Mouse (Mus musculus) adrenal gland, postnatal 4 days (tissue): Measurements from ENCODE around the gene Yy1. TPM values are rescaled to one million over a fixed set of nuclear protein-coding genes. Genes with fewer than 3 reads are reported as not detected.
A peak's percentile ranks its signal among the peaks of the same experiment; 100 is the strongest.
"Not testable (repeated sequence)": the region's sequence is repeated elsewhere in the genome, so short reads cannot be mapped to it uniquely, and the experiment has no call there.

ENCODE experiments used
- DNase-seq, 2 experiments: peaks; one replicate each; pipeline ENCODE4 v3.0.0; 2021 to 2022; ENCODE audit warnings: low spot score in 2 of 2, mixed read lengths in 2 of 2
- total RNA-seq, 2 experiments: library from RNA; stranded (reverse); gene quantifications; 2 replicates each; pipeline ENCODE4 v1.2.3; 2021

Gene Yy1
- total RNA-seq, 2 experiments from 2014 or later: 70.1 to 75.3 TPM

DNA sequence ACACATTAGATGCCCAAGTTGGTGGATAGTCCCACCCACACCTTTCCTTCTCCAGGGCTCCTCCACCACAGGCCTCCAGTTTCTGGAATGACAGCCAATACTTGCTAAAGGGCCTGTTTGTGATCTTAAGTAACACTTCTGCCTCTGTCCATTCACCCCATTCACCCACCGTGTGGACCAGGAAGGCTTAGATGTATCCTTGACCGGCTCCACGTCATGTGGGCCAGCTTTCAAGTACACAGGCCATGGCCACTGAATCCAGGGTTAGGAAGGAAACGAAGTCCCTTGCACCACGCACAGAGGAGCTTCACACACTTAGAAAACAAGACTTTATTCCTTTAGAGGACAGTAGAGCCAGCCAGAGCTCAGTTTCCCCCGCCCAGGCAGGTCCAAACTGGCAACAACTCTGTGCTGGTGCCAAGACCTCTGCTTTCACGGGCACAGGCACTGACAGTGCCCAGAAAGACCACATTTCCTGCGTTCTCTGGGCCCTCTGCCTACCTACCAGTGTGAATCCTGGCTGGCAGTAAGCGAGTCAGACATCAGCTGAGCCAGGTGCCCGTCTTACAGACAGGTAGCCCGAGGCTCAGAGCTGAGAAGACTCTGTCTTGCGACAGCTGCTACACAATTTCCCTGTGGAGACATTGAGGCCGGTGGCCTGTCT is 32.9 kb downstream of the Yy1 start:
- no peak for DNase-seq

DNA sequence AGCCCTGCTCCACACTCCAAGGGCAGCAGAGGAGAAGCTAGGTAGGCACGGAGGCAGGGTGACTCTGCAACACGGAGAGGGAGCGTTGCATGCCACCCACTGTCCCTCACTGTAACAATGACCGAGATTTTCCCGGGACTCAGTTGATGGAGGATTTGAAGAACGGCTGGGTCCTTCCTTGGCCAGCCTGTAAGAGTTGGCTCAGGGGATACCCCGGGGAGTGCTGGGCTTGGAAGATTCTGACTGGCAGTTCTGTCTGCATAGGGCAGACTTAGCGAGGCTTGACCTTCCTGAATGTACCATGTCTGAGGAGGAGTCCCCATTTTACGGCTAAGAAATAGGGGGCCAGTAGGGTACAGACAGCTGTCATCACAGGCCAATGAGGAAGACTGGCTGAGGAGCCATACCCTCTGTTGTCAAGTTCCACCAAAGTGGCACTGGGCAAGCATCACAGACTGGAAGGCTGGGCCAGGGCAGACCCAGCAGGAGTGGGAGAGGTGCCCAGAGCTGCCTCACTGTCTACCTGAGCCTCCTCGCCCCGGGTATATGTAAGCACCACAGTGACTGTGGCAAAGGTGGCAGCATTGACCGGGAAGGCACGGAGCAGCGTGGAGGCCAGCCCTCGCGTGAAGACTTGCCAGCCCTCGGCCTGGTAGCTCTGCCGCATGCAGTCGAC is 33.6 kb downstream of the Yy1 start:
- DNase-seq: no peak

DNA sequence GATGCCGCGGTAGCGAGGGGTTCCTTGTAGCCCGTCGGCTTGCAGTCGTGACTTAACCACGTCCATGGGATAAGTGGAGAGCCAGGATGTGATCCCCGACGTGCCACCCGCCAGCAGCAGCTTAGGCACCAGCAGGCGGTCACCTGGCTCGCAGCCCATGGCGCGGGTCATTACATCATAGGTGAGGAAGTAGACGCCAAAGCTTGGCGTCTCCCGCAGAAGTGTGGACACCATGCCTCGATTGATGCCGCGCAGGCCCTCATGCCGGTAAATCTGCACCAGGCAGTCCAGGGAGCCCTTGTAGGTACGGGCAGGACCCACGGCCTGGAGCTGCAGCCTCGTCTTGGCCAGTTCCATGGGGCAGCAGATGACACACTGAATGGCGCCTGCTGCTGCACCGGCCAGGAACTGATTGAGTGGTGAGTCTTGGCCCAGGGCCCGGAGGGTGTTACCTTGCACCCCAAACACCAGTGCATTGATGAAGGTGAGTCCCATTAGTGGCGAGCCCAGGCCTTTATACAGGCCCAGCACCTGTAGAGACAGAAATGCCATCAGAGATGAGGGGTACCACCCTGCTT is 34.3 kb downstream of the Yy1 start:
- no peak for DNase-seq

DNA sequence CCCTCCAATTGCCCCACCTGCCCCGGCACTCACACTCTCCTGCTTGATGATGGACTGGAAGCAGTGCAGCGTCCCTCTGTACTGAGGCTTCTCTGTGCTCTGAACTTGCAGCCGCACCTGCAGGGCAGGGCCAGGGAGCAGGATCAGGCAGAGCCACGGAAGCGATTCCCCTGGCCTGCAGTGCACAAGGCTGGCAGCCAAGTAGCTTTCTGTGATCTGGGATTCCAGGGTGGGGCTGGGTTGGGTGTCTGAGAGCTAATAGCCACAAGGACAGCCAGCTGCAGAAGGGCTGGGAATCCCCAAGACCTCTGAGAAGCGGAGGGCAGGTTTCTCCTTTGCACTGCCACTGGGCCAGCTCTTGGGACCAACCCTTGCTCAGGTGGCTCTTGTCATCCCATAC is 34.9 kb downstream of the Yy1 start:
- no peak for DNase-seq

DNA sequence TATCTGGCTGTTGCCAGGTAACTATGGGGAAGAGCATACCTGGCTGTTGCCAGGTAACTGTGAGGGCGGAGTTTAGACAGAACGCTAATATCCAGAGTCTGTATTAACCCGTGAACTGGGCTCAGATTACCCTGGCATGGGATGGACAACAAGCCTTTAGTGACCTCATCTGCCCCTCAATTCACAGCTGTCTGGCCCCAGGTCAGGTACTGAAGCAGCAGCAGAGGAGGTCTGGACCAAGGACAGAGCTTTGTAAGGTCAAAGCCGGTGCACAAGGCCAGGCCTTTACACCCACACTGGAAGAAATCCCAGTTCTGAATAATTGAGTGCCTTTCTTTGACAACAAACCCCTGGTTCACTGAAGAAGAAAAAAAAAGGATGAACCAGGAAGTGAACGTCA is 36.9 kb downstream of the Yy1 start:
- DNase-seq: no peak

DNA sequence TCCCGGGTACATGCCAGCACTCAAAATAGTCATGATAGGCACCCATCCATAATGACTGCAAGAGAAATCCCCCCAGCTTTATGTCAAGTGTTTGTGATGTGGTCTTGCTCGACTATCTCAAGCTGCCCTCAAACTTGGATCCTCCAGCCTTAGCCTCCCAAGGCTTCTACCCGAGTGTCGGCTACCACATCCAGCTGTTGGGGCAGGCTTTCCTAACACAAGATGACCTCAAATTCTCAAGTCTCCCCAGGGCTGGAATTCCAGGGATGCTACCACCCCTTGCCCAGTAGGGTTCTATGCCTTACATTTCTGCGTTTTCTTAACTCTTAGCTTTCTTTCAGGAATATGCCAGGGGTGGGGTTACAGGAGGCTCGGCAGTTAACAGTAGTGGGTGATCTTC is 37.6 kb downstream of the Yy1 start:
- no peak for DNase-seq

DNA sequence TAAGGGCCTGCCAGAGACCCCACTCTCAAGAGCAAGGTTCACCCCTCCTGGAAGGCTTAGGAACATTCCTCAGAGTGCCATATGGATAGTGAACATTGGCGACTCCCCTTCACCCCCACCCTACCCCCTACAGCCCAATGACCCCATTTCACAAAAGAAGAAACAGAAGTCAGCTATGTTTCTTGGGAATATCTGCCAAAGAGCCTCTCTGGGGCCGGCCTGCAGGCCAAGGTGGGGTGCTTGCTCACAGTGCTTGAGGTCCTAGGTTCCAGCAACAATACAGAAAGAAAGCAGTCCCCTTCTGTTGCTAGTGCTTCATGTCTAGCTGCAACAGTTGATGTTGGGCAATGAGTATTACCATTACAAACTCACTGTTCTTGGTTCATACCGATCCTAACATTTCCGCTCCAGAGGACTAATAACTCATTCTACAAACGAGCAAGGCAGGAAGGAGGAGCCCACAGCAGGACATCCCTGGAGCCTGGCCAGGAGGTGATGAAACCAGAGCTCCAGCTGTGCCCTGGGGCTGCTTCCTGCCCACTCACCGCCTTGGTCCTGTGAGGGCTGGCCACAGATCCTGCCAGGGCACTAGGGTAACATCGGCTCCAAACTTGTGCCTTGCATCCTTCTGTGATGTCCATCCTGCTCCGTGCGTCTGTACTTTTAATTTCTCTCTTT is 39.3 kb downstream of the Yy1 start:
- DNase-seq: peak; percentile 68 to 77

DNA sequence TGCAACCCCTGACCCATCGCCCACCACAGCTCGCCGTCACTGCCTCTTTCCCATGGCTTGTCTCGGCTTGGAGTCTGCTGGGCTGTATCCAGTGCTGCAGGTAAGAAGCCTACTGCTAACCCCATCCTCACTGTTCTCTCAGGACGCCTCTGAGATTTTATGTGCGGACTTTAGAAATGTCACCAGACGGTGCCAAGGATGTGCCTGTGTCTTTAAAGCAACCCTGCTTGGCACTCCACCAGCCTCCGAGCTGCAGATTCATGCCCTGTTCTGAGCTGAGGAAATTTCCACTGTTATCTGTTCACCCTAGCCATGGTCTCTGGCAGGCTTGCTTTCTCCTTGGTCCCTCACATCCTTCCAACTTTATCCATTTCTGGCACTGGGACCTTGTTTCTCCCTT is 40.1 kb downstream of the Yy1 start:
- no peak for DNase-seq

DNA sequence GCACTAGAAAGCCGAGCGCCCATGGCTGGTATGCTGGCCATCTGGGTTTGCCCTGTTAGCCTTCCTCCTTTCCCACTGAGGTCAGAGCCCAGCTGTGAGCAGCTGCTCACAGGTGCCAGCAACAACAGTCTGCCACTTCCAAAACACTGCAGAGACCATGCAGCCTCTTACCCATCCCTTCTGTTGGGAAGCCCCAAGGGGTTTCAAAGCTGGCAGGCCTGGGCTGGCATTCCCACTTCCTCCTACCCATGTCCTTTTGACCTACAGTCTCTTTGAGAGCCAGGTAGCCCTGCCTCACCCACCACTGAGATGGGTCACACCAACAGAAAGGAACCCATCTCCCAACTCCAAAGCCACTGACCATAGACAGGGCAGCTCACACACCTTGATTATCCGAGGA is 40.6 kb downstream of the Yy1 start:
- DNase-seq: no peak

DNA sequence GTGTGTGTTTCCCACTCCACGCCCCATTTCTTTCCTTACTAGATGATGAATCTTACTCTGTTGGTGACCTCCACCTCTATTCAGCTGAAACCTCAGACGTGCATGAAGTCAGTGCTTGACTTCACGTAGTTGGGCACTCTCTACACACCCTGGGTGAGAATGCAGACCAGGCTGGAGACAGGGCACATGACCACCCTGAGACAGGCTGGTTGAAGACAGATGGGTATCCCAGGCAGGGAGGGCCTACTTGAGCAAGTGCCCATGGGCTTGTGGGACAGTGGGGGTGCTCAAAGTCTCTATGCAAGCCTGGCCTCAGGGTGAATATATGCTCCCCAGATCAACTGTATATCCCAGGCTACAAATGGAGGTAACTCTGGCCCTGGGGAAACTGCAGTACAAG is 41.6 kb downstream of the Yy1 start:
- DNase-seq: no peak

DNA sequence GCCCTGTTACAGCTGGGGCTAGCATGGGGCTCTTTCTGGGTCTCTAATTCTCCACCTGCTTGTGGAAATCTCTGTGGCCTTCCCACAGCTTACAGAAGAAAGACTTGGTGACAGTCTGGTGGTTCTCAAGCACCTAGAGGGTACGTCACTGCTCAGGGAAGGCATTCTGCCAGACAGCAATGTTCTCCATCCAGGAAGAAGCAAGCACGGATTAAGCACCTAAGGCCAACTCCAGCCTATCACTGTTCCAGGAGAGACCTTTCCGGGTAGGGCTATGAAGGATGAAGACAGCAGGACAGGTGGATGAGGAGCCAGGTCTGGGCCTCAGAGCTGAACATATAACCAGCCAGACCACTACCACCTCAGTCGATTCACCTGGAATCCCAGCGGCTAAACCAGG is 42.0 kb downstream of the Yy1 start:
- DNase-seq: no peak

DNA sequence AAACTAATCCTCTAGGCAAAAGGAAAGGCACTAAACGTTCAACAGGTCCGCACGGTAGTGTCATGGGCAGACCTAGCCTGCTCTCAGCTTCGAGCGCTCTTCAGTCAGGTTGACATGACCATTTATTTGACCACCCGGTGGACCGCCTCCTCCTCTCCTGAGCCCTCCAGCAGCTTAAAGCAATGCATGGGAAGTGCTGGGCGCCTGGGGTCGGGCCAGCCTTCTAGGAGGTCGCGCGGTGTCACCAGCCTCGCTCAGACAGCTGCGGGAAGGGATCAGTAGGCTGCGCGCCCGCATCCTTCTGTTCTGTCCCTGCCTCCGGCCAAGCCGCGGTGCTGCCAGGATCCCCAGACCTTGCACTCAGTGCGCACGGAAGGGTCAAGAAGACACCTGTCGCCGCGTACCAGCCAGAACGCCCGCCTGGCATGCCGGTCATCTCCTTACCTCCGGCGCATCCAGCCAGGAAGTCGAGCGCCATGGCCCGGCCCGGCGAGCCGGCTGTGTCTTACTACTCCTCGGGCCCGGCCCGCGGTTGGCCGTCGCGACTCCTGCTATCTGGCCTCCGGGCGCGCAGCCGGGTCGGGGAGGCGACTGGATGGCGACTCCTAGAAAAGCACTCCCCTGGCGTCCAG is 42.6 kb downstream of the Yy1 start:
- no peak for DNase-seq

DNA sequence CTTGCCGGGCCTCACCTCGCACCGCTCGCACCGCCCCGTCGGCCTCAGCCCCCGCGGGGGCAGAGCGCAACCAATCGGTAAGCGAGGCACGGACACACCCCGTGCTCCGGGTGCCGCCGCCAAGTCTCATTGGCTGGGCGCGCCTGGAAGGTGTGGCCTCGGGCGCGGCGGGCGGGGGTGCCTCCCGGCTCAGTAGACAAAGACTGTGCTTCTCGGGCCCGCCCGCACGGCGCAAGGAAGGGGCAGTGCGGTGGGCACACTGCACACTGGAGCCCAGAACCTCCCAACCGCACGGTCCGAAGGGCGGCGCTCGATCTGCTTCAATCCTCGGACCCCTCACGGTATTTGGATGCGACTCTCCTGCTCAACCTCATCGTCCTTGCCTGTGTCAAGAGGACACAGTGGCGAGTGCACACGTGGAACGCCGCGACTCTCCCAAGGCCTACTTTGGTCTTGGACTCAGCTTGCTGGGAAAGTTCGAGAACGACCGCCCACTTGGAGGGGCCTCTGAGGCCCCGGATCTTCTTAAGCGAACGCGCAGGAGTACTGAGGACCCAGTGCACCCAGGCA is 43.2 kb downstream of the Yy1 start, which contains the start of the genes Slc25a29 and Slc25a47:
TSS of gene Slc25a29 (minus strand) at position 44 of the 570 bp plus-strand sequence.
TSS of gene Slc25a47 (plus strand) at position 207 of the 570 bp plus-strand sequence.
- peak; percentile 92 to 93 for DNase-seq

DNA sequence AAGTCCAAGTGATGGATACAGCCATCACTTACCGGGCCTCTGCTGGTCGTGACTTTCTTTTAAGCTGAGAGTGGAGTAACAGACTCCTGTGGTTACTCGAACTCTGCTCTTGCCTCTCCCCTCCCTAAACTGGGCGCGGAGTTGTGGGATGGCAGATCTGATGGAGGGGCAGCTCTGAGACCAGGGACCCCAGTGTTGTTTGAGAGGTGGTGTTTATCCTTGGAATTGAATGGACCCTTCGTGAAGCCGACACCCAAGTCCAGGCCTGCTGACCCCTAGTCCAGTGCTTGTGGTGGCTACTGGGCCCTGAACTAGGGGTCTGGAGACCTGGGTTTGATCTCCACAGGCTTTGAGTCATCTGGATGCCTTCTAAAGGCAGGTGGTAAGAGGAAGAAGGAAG is 43.9 kb downstream of the Yy1 start:
- DNase-seq: no peak

DNA sequence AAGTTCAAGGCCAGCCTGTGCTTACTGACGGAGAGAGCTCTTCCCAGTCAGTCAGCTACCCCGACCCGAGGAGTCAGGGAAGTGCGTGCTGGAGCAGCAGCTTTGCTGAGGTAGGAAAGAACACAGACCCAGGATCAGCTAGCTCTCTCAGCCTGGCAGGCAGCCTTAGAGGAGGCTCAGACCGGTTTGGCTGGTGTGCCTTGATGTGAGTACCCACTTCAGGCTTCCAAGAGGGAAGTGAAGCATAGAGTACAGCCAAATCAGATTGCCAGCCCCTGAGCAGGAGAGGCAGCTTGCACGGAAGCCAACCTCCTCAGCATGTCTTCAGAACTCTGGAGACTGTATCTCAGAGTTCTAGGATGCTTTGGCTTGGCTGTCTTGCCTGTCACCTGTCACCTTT is 48.4 kb downstream of the Yy1 start:
- DNase-seq: no peak

DNA sequence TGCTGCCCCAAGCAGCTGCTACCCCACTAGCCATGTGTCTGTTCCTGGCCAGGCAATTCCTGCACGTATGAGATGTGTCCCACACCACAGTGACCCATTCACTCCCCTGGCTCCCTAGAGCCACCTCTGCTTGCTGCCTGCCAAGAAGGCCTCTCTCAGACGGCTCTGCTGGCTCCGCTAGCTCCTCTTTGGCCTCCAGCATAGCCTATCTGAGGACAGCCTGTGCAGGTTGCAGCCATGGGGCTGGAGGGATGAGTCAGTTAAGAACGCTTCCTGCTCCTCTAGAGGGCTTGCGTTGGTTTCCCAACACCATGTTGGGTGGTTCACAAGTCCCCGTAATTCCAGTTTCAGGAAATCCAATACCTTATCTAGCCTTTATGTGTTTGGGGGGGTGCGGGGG is 49.9 kb downstream of the Yy1 start:
- DNase-seq: no peak

DNA sequence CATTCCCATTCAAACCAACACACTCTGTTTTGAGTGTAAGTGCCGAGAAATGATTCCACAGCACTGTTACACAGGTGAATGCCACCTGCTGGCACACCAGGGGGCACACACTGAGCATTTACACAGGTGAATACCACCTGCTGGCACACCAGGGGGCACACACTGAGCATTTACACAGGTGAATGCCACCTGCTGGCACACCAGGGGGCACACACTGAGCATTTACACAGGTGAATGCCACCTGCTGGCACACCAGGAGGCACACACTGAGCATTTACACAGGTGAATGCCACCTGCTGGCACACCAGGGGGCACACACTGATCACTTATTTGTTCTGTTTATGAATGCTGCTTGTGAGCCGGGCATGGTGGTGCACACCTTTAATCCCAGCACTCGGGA is 55.3 kb downstream of the Yy1 start:
- DNase-seq: not testable (repeated sequence)

DNA sequence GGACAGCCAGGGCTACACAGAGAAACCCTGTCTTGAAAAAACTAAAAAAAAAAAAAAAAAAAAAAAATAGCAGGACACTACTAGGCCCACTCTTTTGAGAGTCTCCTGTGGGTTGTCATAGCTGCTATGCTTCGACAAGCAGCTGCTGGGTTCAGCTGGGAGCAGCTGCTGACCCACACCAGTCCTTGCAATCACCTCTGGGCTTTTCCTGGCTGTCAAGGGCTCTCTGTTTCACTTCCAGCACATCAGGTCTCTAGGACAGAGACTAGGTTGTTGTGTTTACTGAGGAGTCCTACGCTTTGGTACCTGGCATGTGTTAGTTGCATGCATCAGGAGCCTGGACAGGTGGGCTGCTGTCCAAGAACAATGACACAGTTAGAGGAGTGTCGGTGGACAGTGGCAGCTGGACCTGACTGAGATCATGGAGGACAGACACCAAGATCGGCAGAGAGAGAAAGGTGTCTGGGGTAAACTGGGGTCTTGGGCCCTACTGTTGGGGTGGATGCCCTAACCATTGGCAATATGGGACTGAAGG is 56.8 kb downstream of the Yy1 start:
- no peak for DNase-seq

DNA sequence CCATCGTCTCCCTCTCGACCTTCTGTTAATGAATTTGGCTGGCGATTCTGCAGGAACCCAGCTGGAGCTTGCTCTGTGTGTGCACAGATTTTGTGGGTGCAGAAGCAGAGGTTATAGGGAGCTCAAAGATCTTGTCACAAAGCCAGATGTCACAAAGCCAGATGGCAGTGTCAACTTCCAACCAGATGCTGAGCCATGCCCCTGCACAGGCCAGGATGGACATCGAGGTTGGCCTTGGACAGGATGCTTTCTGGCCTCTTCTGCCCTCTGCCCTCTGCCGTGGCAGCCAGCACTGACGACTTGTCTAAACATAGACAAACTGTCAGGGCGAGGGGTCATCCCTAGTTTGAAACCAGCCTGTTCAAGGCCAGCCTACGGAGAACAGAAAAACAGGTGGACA is 57.4 kb downstream of the Yy1 start:
- DNase-seq: no peak

DNA sequence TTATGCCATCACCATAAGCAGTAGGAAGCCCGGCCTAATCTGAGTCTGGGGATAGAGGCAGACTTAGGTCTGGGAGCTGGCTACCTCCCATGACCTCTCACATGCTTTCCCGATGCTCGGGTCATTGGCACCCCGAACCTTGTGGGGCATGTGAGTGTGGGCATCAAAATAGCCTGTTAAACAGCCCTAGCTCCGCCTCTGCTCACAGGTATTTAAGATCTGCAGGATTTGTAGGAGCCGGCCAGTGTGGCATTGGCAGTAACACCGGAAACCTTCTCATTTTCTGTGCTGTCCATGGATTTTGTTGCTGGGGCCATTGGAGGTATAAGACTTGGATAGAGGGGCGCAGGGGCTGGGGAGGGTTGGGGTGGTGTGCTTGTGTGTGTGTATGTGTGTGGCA is 58.1 kb downstream of the Yy1 start:
- DNase-seq: no peak

DNA sequence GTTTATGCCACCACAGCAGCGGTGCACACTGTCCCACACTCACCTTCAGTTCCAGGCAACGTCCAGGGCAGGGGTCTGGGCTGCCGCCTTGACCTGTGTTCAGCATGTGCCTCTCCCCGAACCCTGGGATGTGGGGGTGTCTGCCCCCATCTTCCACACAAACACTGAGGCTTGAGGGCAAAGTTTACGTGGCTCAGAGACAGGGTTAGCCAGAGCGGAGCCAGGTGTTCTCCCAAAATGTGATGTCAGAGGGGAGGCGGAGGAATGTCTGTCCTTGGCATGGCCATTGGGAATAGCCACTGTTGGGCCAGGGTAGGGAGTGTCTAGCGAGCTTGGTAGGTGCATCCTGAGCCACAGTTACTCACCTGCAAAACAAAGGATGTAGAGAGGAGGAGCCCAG is 60.0 kb downstream of the Yy1 start:
- DNase-seq: no peak
